Mouse (Mus musculus): ENCODE data around the gene Cdk5rap3.
A peak's percentile ranks its signal among the peaks of the same experiment; 100 is the strongest.

Cdk5rap3 gene

GRCm38 (mm10) chr11:96933562-96934276 lies 17.4 kb upstream of the Cdk5rap3 start:
- DNase-seq (ENCODE audit: low read depth, low spot score): no peak

- DNase-seq (ENCODE audit: low read depth, low spot score): no peak
Observed at GRCm38 (mm10) chr11:96931327-96932062, 15.2 kb upstream of the Cdk5rap3 start.

GRCm38 (mm10) chr11:96929766-96930331 lies 13.6 kb upstream of the Cdk5rap3 start:
- no peak for DNase-seq (ENCODE audit: low read depth, low spot score)

- DNase-seq (ENCODE audit: low read depth, low spot score): peak; percentile 60
Observed at GRCm38 (mm10) chr11:96929096-96929765, 12.9 kb upstream of the Cdk5rap3 start.

GRCm38 (mm10) chr11:96928691-96929090 lies 12.4 kb upstream of the Cdk5rap3 start:
- no peak for DNase-seq (ENCODE audit: low read depth, low spot score)

GRCm38 (mm10) chr11:96928088-96928487 lies 11.8 kb upstream of the Cdk5rap3 start, which contains the start of gene Prr15l:
Gene Prr15l (plus strand): TSS chr11:96928104.
- DNase-seq (ENCODE audit: low read depth, low spot score): no peak

- DNase-seq (ENCODE audit: low read depth, low spot score): no peak
Observed at GRCm38 (mm10) chr11:96926587-96926986, 10.3 kb upstream of the Cdk5rap3 start.

GRCm38 (mm10) chr11:96925469-96926148 lies 9.3 kb upstream of the Cdk5rap3 start:
- DNase-seq (ENCODE audit: low read depth, low spot score): no peak

- no peak for DNase-seq (ENCODE audit: low read depth, low spot score)
Observed at GRCm38 (mm10) chr11:96924861-96925260, 8.6 kb upstream of the Cdk5rap3 start.

- DNase-seq (ENCODE audit: low read depth, low spot score): no peak
Observed at GRCm38 (mm10) chr11:96919003-96919402, 2.7 kb upstream of the Cdk5rap3 start.

GRCm38 (mm10) chr11:96917415-96917814 lies 1.1 kb upstream of the Cdk5rap3 start:
- no peak for DNase-seq (ENCODE audit: low read depth, low spot score)

GRCm38 (mm10) chr11:96916885-96917396 lies 645 bp upstream of the Cdk5rap3 start:
- DNase-seq (ENCODE audit: low read depth, low spot score): no peak

- DNase-seq (ENCODE audit: low read depth, low spot score): no peak
Observed at GRCm38 (mm10) chr11:96912682-96913081, 3.6 kb downstream of the Cdk5rap3 start.

- DNase-seq (ENCODE audit: low read depth, low spot score): peak; percentile 88
Observed at GRCm38 (mm10) chr11:96910003-96910402, 6.3 kb downstream of the Cdk5rap3 start.

GRCm38 (mm10) chr11:96908594-96908993 lies 7.7 kb downstream of the Cdk5rap3 start:
- no peak for DNase-seq (ENCODE audit: low read depth, low spot score)

GRCm38 (mm10) chr11:96906431-96907161 lies 9.7 kb downstream of the Cdk5rap3 start:
- DNase-seq (ENCODE audit: low read depth, low spot score): no peak

GRCm38 (mm10) chr11:96902639-96903635 lies 13.4 kb downstream of the Cdk5rap3 start:
- peak; percentile 46 for DNase-seq (ENCODE audit: low read depth, low spot score)

- no peak for DNase-seq (ENCODE audit: low read depth, low spot score)
Observed at GRCm38 (mm10) chr11:96901332-96901731, 15.0 kb downstream of the Cdk5rap3 start.
